Mouse (Mus musculus): ENCODE data around the gene Uhrf1bp1.
"Not testable (repeated sequence)": the region's sequence is repeated elsewhere in the genome, so short reads cannot be mapped to it uniquely, and the experiment has no call there.

Gene Uhrf1bp1

GRCm38 (mm10) chr17:27856265-27856797 is at the start of gene Uhrf1bp1:
TSS of gene Uhrf1bp1 (plus strand) at chr17:27856441.
- peak; percentile 74 for DNase-seq (ENCODE audit: low read depth, low spot score)

- no peak for DNase-seq (ENCODE audit: low read depth, low spot score)
These were observed 48.6 kb upstream of the Uhrf1bp1 start for GRCm38 (mm10) chr17:27807542-27808078.

- DNase-seq (ENCODE audit: low read depth, low spot score), result no peak
These were observed 45.5 kb upstream of the Uhrf1bp1 start for GRCm38 (mm10) chr17:27810569-27811331.

GRCm38 (mm10) chr17:27811980-27812379 is 44.3 kb upstream of the Uhrf1bp1 start:
- no peak for DNase-seq (ENCODE audit: low read depth, low spot score)

GRCm38 (mm10) chr17:27814606-27815005 is 41.6 kb upstream of the Uhrf1bp1 start:
- DNase-seq (ENCODE audit: low read depth, low spot score), result no peak

- DNase-seq (ENCODE audit: low read depth, low spot score), result no peak
These were observed 37.2 kb upstream of the Uhrf1bp1 start for GRCm38 (mm10) chr17:27819011-27819410.

GRCm38 (mm10) chr17:27819521-27819970 is 36.7 kb upstream of the Uhrf1bp1 start:
- no peak for DNase-seq (ENCODE audit: low read depth, low spot score)

GRCm38 (mm10) chr17:27819971-27820567 is 36.2 kb upstream of the Uhrf1bp1 start:
- no peak for DNase-seq (ENCODE audit: low read depth, low spot score)

GRCm38 (mm10) chr17:27820568-27821406 is 35.5 kb upstream of the Uhrf1bp1 start, which contains the start of gene D17Wsu92e:
TSS of gene D17Wsu92e (minus strand) at chr17:27820648.
- peak; percentile 100 for DNase-seq (ENCODE audit: low read depth, low spot score)

- no peak for DNase-seq (ENCODE audit: low read depth, low spot score)
These were observed 34.6 kb upstream of the Uhrf1bp1 start for GRCm38 (mm10) chr17:27821407-27822338.

GRCm38 (mm10) chr17:27823142-27823905 is 32.9 kb upstream of the Uhrf1bp1 start:
- no peak for DNase-seq (ENCODE audit: low read depth, low spot score)

GRCm38 (mm10) chr17:27824941-27825340 is 31.3 kb upstream of the Uhrf1bp1 start:
- DNase-seq (ENCODE audit: low read depth, low spot score), result no peak

GRCm38 (mm10) chr17:27825539-27825938 is 30.7 kb upstream of the Uhrf1bp1 start:
- no peak for DNase-seq (ENCODE audit: low read depth, low spot score)

GRCm38 (mm10) chr17:27825984-27826905 is 30.0 kb upstream of the Uhrf1bp1 start:
- peak; percentile 52 for DNase-seq (ENCODE audit: low read depth, low spot score)

- no peak for DNase-seq (ENCODE audit: low read depth, low spot score)
These were observed 29.3 kb upstream of the Uhrf1bp1 start for GRCm38 (mm10) chr17:27826908-27827383.

GRCm38 (mm10) chr17:27827511-27827910 is 28.7 kb upstream of the Uhrf1bp1 start:
- no peak for DNase-seq (ENCODE audit: low read depth, low spot score)

- DNase-seq (ENCODE audit: low read depth, low spot score), result no peak
These were observed 25.8 kb upstream of the Uhrf1bp1 start for GRCm38 (mm10) chr17:27830411-27830810.

GRCm38 (mm10) chr17:27837850-27838249 is 18.4 kb upstream of the Uhrf1bp1 start, which contains the start of gene Snrpc:
TSS of gene Snrpc (plus strand) at chr17:27838150.
- DNase-seq (ENCODE audit: low read depth, low spot score), result not testable (repeated sequence)

Measured in forelimb bud, embryonic 11.5 days (tissue).